Mouse (Mus musculus): ENCODE measurements around the gene Rad54l2. TPM values are rescaled to one million over a fixed set of nuclear protein-coding genes. Genes with fewer than 3 reads are reported as not detected.

Gene Rad54l2
- total RNA-seq, 2 experiments from 2014 or later, result 22.7 to 23.2 TPM

GRCm38 (mm10) chr9:106756421-106756820, 32.6 kb downstream of the Rad54l2 start:
- no peak for ATAC-seq (replicated peaks; ENCODE audit: low FRiP score, low TSS enrichment, poor library complexity, severe bottlenecking)

- ATAC-seq (replicated peaks; ENCODE audit: low FRiP score, low TSS enrichment, poor library complexity, severe bottlenecking), result no peak
Observed at GRCm38 (mm10) chr9:106755776-106756175, 33.2 kb downstream of the Rad54l2 start.

- no peak for ATAC-seq (replicated peaks; ENCODE audit: low FRiP score, low TSS enrichment, poor library complexity, severe bottlenecking)
Observed at GRCm38 (mm10) chr9:106754311-106754710, 34.7 kb downstream of the Rad54l2 start.

GRCm38 (mm10) chr9:106752135-106752534, 36.9 kb downstream of the Rad54l2 start:
- no peak for ATAC-seq (replicated peaks; ENCODE audit: low FRiP score, low TSS enrichment, poor library complexity, severe bottlenecking)

GRCm38 (mm10) chr9:106739962-106740361, 49.0 kb downstream of the Rad54l2 start:
- ATAC-seq (replicated peaks; ENCODE audit: low FRiP score, low TSS enrichment, poor library complexity, severe bottlenecking), result no peak

- no peak for ATAC-seq (replicated peaks; ENCODE audit: low FRiP score, low TSS enrichment, poor library complexity, severe bottlenecking)
Observed at GRCm38 (mm10) chr9:106739056-106739455, 49.9 kb downstream of the Rad54l2 start.

GRCm38 (mm10) chr9:106738199-106738985, 50.6 kb downstream of the Rad54l2 start:
- no peak for ATAC-seq (replicated peaks; ENCODE audit: low FRiP score, low TSS enrichment, poor library complexity, severe bottlenecking)

GRCm38 (mm10) chr9:106733690-106734089, 55.3 kb downstream of the Rad54l2 start:
- ATAC-seq (replicated peaks; ENCODE audit: low FRiP score, low TSS enrichment, poor library complexity, severe bottlenecking), result no peak

- ATAC-seq (replicated peaks; ENCODE audit: low FRiP score, low TSS enrichment, poor library complexity, severe bottlenecking), result no peak
Observed at GRCm38 (mm10) chr9:106729416-106729815, 59.6 kb downstream of the Rad54l2 start.

- ATAC-seq (replicated peaks; ENCODE audit: low FRiP score, low TSS enrichment, poor library complexity, severe bottlenecking), result peak; percentile 99
Observed at GRCm38 (mm10) chr9:106726891-106727290, 62.1 kb downstream of the Rad54l2 start.

GRCm38 (mm10) chr9:106725435-106725834, 63.6 kb downstream of the Rad54l2 start:
- ATAC-seq (replicated peaks; ENCODE audit: low FRiP score, low TSS enrichment, poor library complexity, severe bottlenecking), result no peak

- no peak for ATAC-seq (replicated peaks; ENCODE audit: low FRiP score, low TSS enrichment, poor library complexity, severe bottlenecking)
Observed at GRCm38 (mm10) chr9:106724864-106725263, 64.1 kb downstream of the Rad54l2 start.

GRCm38 (mm10) chr9:106716729-106717128, 72.3 kb downstream of the Rad54l2 start:
- no peak for ATAC-seq (replicated peaks; ENCODE audit: low FRiP score, low TSS enrichment, poor library complexity, severe bottlenecking)

- ATAC-seq (replicated peaks; ENCODE audit: low FRiP score, low TSS enrichment, poor library complexity, severe bottlenecking), result no peak
Observed at GRCm38 (mm10) chr9:106716232-106716631, 72.8 kb downstream of the Rad54l2 start.

GRCm38 (mm10) chr9:106712470-106712869, 76.5 kb downstream of the Rad54l2 start:
- no peak for ATAC-seq (replicated peaks; ENCODE audit: low FRiP score, low TSS enrichment, poor library complexity, severe bottlenecking)

- ATAC-seq (replicated peaks; ENCODE audit: low FRiP score, low TSS enrichment, poor library complexity, severe bottlenecking), result no peak
Observed at GRCm38 (mm10) chr9:106692973-106693481, 96.0 kb downstream of the Rad54l2 start.

GRCm38 (mm10) chr9:106688834-106689233, 100.2 kb downstream of the Rad54l2 start:
- ATAC-seq (replicated peaks; ENCODE audit: low FRiP score, low TSS enrichment, poor library complexity, severe bottlenecking), result no peak

GRCm38 (mm10) chr9:106686983-106687650, 101.9 kb downstream of the Rad54l2 start:
- ATAC-seq (replicated peaks; ENCODE audit: low FRiP score, low TSS enrichment, poor library complexity, severe bottlenecking), result peak; percentile 55

GRCm38 (mm10) chr9:106685249-106686101, 103.5 kb downstream of the Rad54l2 start, which contains the start of gene Tex264:
Tex264 (minus strand) TSS chr9:106685927.
- ATAC-seq (replicated peaks; ENCODE audit: low FRiP score, low TSS enrichment, poor library complexity, severe bottlenecking), result peak; percentile 76

- ATAC-seq (replicated peaks; ENCODE audit: low FRiP score, low TSS enrichment, poor library complexity, severe bottlenecking), result peak; percentile 8; the same call in 1 of the 2 replicates
Observed at GRCm38 (mm10) chr9:106684918-106685248, 104.1 kb downstream of the Rad54l2 start.
